Mouse (Mus musculus): ENCODE measurements at regions not wholly inside any gene's neighbourhood (a gene's known extent, or its start where the extent isn't known, plus 50 kb on each side); places are given as distances from the start of the nearest gene placed in this dataset.
"Not testable (repeated sequence)": the region's sequence is repeated elsewhere in the genome, so short reads cannot be mapped to it uniquely, and the experiment has no call there.

- no peak overlapping the region for H3K4me3 ChIP-seq (ENCODE audit: low read depth, low read length)
- ATAC-seq (no peak), DNase-seq (ENCODE audit: low spot score) (peak; percentile 24)
- H3K4me2 ChIP-seq (replicated peaks; ENCODE audit: low read depth, low read length), result no peak overlapping the region
- TF ChIP-seq EP300 (IDR thresholded peaks at IDR 0.05) (no peak), CTCF (IDR thresholded peaks at IDR 0.05) (no peak)
- H3K9ac ChIP-seq (replicated peaks; ENCODE audit: low read depth), result no peak overlapping the region
- WGBS, result 44% methylated on average over 12 of the region's 12 CpGs
- no peaks in the 10 kb centered on the region for H3K9me3 ChIP-seq (ENCODE audit: low read length)
- H3K27ac ChIP-seq (ENCODE audit: low read length), result no peak overlapping the region
- H3K4me1 ChIP-seq (ENCODE audit: insufficient read depth, low read depth, low read length), result no peaks in the 10 kb centered on the region
- H3K36me3 ChIP-seq (ENCODE audit: insufficient read depth, low read length), result no peaks in the 10 kb centered on the region
- no peaks in the 10 kb centered on the region for H3K27me3 ChIP-seq (replicated peaks; ENCODE audit: insufficient read depth, low read length)
These were observed 483.4 kb downstream of the Tns1 start for GRCm38 (mm10) chr1:73640726-73641451.

- ATAC-seq, result no peak
- 40% methylated on average over 2 of the region's 2 CpGs for WGBS
These were observed 488.5 kb downstream of the Tns1 start for GRCm38 (mm10) chr1:73635709-73636108.

DNA sequence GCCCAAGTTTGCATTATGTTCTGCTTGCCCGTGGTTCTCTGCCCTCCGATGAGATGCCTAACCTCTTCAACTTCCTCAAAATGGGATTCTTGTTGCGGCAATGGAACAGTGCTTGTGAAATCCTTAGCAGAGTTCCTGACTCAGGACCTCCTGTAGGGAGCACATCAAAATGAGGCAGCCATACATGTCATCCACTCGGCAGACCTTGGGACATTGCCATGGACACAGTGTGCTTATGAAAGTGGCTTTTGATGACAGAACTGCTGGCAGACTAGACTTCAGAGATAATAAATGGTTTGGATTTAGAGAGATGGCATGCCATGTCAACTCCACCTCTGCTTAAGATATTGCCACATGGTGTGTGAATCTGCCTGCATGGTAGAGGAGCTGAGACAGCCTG lies 489.4 kb downstream of the Tns1 start:
- no peak overlapping the region for H3K4me2 ChIP-seq (replicated peaks; ENCODE audit: low read depth, low read length)
- WGBS, result 70% methylated on average over 4 of the region's 4 CpGs
- no peaks in the 10 kb centered on the region for H3K36me3 ChIP-seq (ENCODE audit: insufficient read depth, low read length)
- no peak overlapping the region for H3K4me3 ChIP-seq (ENCODE audit: low read depth, low read length)
- H3K9me3 ChIP-seq (ENCODE audit: low read length), result no peaks in the 10 kb centered on the region
- H3K27ac ChIP-seq (ENCODE audit: low read length), result no peak overlapping the region
- no peak overlapping the region for H3K9ac ChIP-seq (replicated peaks; ENCODE audit: low read depth)
- TF ChIP-seq EP300 (IDR thresholded peaks at IDR 0.05) (no peak), CTCF (IDR thresholded peaks at IDR 0.05) (no peak)
- no peaks in the 10 kb centered on the region for H3K27me3 ChIP-seq (replicated peaks; ENCODE audit: insufficient read depth, low read length)
- no peaks in the 10 kb centered on the region for H3K4me1 ChIP-seq (ENCODE audit: insufficient read depth, low read depth, low read length)
- ATAC-seq, result no peak
- peak; percentile 33 for DNase-seq (ENCODE audit: low spot score)

More at GRCm38 (mm10) chr1:73635709-73636108, 488.5 kb downstream of the Tns1 start:
- TF ChIP-seq CTCF (IDR thresholded peaks at IDR 0.05), result no peak
- no peak for TF ChIP-seq EP300 (IDR thresholded peaks at IDR 0.05)
- Histone ChIP-seq H3K4me2 (replicated peaks; ENCODE audit: low read depth, low read length) (no peak overlapping the region), H3K9ac (replicated peaks; ENCODE audit: low read depth) (no peak overlapping the region), H3K4me3 (ENCODE audit: low read depth, low read length) (no peak overlapping the region), H3K9me3 (ENCODE audit: low read length) (no peaks in the 10 kb centered on the region), H3K27me3 (replicated peaks; ENCODE audit: insufficient read depth, low read length) (no peaks in the 10 kb centered on the region), H3K27ac (ENCODE audit: low read length) (no peak overlapping the region), H3K36me3 (ENCODE audit: insufficient read depth, low read length) (no peaks in the 10 kb centered on the region), H3K4me1 (ENCODE audit: insufficient read depth, low read depth, low read length) (no peaks in the 10 kb centered on the region)
- no peak for DNase-seq (ENCODE audit: low spot score)

- H3K9ac ChIP-seq (replicated peaks; ENCODE audit: low read depth), result no peak overlapping the region
- TF ChIP-seq EP300 (IDR thresholded peaks at IDR 0.05), result no peak
- TF ChIP-seq CTCF (IDR thresholded peaks at IDR 0.05), result no peak
- 73% methylated on average over 1 of the region's 1 CpGs for WGBS
- no peaks in the 10 kb centered on the region for H3K36me3 ChIP-seq (ENCODE audit: insufficient read depth, low read length)
- H3K9me3 ChIP-seq (ENCODE audit: low read length), result no peaks in the 10 kb centered on the region
- no peak for DNase-seq (ENCODE audit: low spot score)
- H3K27me3 ChIP-seq (replicated peaks; ENCODE audit: insufficient read depth, low read length), result no peaks in the 10 kb centered on the region
- no peak overlapping the region for H3K4me3 ChIP-seq (ENCODE audit: low read depth, low read length)
- no peaks in the 10 kb centered on the region for H3K4me1 ChIP-seq (ENCODE audit: insufficient read depth, low read depth, low read length)
- ATAC-seq, result no peak
- no peak overlapping the region for H3K4me2 ChIP-seq (replicated peaks; ENCODE audit: low read depth, low read length)
- no peak overlapping the region for H3K27ac ChIP-seq (ENCODE audit: low read length)
These were observed 491.2 kb downstream of the Tns1 start for GRCm38 (mm10) chr1:73633071-73633470.

DNA sequence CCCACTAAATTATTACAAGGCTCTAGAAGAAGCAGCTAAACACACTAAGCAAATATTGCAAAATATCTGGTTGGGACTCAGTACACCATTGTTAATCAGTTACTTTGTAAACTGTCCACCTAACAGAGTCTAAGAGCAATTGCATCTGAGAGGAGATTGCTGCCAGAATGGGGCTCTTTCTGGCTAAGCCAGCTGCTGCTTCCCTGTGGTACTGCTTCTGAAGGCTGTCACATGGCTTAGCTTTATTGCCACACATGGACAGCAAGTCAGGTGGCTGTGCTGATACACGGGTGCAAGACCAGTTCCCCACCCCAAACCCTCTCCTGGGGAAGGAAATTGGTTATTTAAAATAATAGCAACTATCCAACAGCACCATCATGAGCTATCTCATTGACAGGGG lies 493.9 kb downstream of the Tns1 start:
- no peak overlapping the region for H3K4me2 ChIP-seq (replicated peaks; ENCODE audit: low read depth, low read length)
- no peak for TF ChIP-seq EP300 (IDR thresholded peaks at IDR 0.05)
- no peak for TF ChIP-seq CTCF (IDR thresholded peaks at IDR 0.05)
- no peaks in the 10 kb centered on the region for H3K36me3 ChIP-seq (ENCODE audit: insufficient read depth, low read length)
- no peaks in the 10 kb centered on the region for H3K27me3 ChIP-seq (replicated peaks; ENCODE audit: insufficient read depth, low read length)
- DNase-seq (ENCODE audit: low spot score) (peak; percentile 31), ATAC-seq (peak; percentile 32)
- WGBS, result 12% methylated on average over 1 of the region's 1 CpGs
- no peak overlapping the region for H3K4me3 ChIP-seq (ENCODE audit: low read depth, low read length)
- H3K27ac ChIP-seq (ENCODE audit: low read length), result no peak overlapping the region
- no peak overlapping the region for H3K9ac ChIP-seq (replicated peaks; ENCODE audit: low read depth)
- no peaks in the 10 kb centered on the region for H3K9me3 ChIP-seq (ENCODE audit: low read length)
- H3K4me1 ChIP-seq (ENCODE audit: insufficient read depth, low read depth, low read length), result no peaks in the 10 kb centered on the region

GRCm38 (mm10) chr1:73625365-73625764 lies 498.9 kb downstream of the Tns1 start:
- WGBS, result 61% methylated on average over 5 of the region's 5 CpGs
- H3K27me3 ChIP-seq (replicated peaks; ENCODE audit: insufficient read depth, low read length), result no peaks in the 10 kb centered on the region
- no peak overlapping the region for H3K4me3 ChIP-seq (ENCODE audit: low read depth, low read length)
- no peaks in the 10 kb centered on the region for H3K36me3 ChIP-seq (ENCODE audit: insufficient read depth, low read length)
- no peak overlapping the region for H3K9ac ChIP-seq (replicated peaks; ENCODE audit: low read depth)
- TF ChIP-seq CTCF (IDR thresholded peaks at IDR 0.05) (no peak), EP300 (IDR thresholded peaks at IDR 0.05) (no peak)
- H3K27ac ChIP-seq (ENCODE audit: low read length), result no peak overlapping the region
- ATAC-seq, result no peak
- no peaks in the 10 kb centered on the region for H3K9me3 ChIP-seq (ENCODE audit: low read length)
- no peak overlapping the region for H3K4me2 ChIP-seq (replicated peaks; ENCODE audit: low read depth, low read length)
- DNase-seq (ENCODE audit: low spot score), result no peak
- H3K4me1 ChIP-seq (ENCODE audit: insufficient read depth, low read depth, low read length), result no peaks in the 10 kb centered on the region

DNA sequence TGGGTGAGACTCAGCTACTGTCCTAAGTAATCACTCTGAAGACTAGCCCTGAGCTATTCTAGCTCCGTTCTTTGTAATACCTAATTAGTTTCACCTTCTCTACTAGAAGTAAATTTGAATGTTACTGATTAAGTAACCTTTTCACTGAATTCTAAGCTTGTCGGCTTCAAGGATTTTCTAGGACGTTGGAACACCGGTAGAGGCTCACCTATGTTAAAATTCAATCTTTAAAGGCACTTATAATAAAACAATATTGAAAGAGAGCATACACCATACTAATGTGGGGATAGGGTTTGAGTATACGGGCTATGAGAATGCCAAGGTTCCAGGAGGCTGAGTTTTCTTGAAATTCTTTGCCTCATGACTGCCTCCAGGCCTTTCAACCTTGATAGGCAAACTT lies 503.1 kb downstream of the Tns1 start:
- H3K9me3 ChIP-seq (ENCODE audit: low read length); H3K4me3 ChIP-seq (ENCODE audit: low read depth, low read length); H3K27ac ChIP-seq (ENCODE audit: low read length); H3K27me3 ChIP-seq (replicated peaks; ENCODE audit: insufficient read depth, low read length); H3K36me3 ChIP-seq (ENCODE audit: insufficient read depth, low read length); H3K4me2 ChIP-seq (replicated peaks; ENCODE audit: low read depth, low read length); H3K9ac ChIP-seq (replicated peaks; ENCODE audit: low read depth); ATAC-seq; DNase-seq (ENCODE audit: low spot score); H3K4me1 ChIP-seq (ENCODE audit: insufficient read depth, low read depth, low read length): not testable (repeated sequence)
- 86% methylated on average over 5 of the region's 5 CpGs for WGBS
